ENCODE assay signal across 8 mouse cellular contexts in the genomic region with DNA sequence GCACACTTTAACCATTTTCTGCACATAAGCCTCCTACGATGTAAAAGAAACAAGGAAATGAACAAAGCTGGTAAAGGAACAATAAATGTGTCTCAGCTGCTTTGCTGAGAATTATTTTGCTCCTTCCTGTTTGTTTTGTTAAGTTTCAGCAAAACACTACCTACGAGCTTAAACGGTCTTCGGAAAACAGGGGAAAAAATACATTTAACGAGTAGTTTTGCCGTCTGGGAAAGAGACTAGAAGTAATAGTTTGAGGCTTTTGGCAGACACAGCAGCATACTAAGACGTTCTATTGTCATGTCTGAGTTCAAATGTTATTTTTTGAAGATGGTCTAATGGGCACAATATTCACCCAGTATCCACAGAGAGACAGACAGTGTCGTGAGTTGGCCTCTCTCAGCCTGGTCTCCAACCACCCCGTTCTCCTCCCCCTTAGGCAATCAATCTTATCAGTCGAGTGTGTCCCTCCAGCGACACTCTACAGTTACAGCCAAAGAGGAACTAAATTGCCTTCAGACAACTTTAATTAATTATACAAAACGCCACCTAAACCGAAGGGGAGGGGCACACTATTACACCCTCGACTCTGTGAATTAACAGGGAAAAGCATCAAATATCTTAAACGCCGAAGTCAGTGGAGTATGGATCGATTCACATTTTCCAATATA. TPM values are rescaled to one million over a fixed set of nuclear protein-coding genes. Genes with fewer than 3 reads are reported as not detected.
DNase-seq lines count a peak whose midpoint lies in the region; ATAC-seq and TF ChIP-seq lines count a peak whose summit lies in the region.

No protein-coding gene starts in this region.

- ATAC-seq in granulocyte monocyte progenitor cell, adult 5-6 weeks (replicated peaks; ENCODE audit: poor library complexity, severe bottlenecking), result peak; percentile 23
- no peak for ATAC-seq in neural tube, embryonic 11.5 days (ENCODE audit: insufficient read depth, low FRiP score, low TSS enrichment)

- no peak overlapping the region for H3K27ac ChIP-seq in left cerebral cortex, adult 2 months
- no peak overlapping the region for H3K27ac ChIP-seq in limb, embryonic 10.5 days
- no peak overlapping the region for H3K27ac ChIP-seq in neural tube, embryonic 11.5 days (ENCODE audit: low read depth, low read length)

- no peak overlapping the region for H3K9ac ChIP-seq in neural tube, embryonic 11.5 days (ENCODE audit: low read length)

- H3K9me3 ChIP-seq in limb, embryonic 10.5 days (replicated peaks), result no peaks in the 10 kb centered on the region
- H3K9me3 ChIP-seq in neural tube, embryonic 11.5 days (ENCODE audit: control insufficient read depth, low read length), result no peaks in the 10 kb centered on the region

- WGBS in limb, embryonic 10.5 days, result 41% methylated on average over 17 of the region's 17 CpGs
- WGBS in neural tube, embryonic 11.5 days, result 44% methylated on average over 17 of the region's 17 CpGs

- H3K4me2 ChIP-seq in neural tube, embryonic 11.5 days (ENCODE audit: low read depth), result peak overlapping the region; percentile 96

- peaks cover 36% of the 10 kb centered on the region for H3K27me3 ChIP-seq in limb, embryonic 10.5 days (ENCODE audit: low read depth, poor library complexity, severe bottlenecking)
- peaks cover 7% of the 10 kb centered on the region for H3K27me3 ChIP-seq in neural tube, embryonic 11.5 days (ENCODE audit: control insufficient read depth, insufficient read depth, low read length)

- H3K4me3 ChIP-seq in left cerebral cortex, adult 2 months, result peak overlapping the region; percentile 60
- H3K4me3 ChIP-seq in limb, embryonic 10.5 days, result peak overlapping the region; percentile 76; the same call in 1 of the 2 replicates
- H3K4me3 ChIP-seq in neural tube, embryonic 11.5 days (ENCODE audit: low read depth, low read length), result peak overlapping the region; percentile 77; the same call in 1 of the 2 replicates

- peaks cover 25% of the 10 kb centered on the region for H3K4me1 ChIP-seq in limb, embryonic 10.5 days
- H3K4me1 ChIP-seq in neural tube, embryonic 11.5 days (ENCODE audit: control insufficient read depth, insufficient read depth, low read length), result no peaks in the 10 kb centered on the region

- no peak for TF ChIP-seq CTCF in left cerebral cortex, adult 2 months (IDR thresholded peaks at IDR 0.05)

- no peak for DNase-seq in left cerebral cortex, adult 2 months (ENCODE audit: extremely low spot score in 1 of 2, low spot score in 2 of 2)
- DNase-seq in left cerebral cortex, adult 18-20 months (ENCODE audit: low spot score in 2 of 2), result no peak
- no peak for DNase-seq in limb, embryonic 10.5 days (ENCODE audit: low spot score)
- peak; percentile 26 for DNase-seq in neural tube, embryonic 11.5 days (ENCODE audit: low spot score)
- DNase-seq in layer of hippocampus, adult 9-10 months (ENCODE audit: low spot score), result no peak
- DNase-seq in frontal cortex, postnatal 36 days (ENCODE audit: low spot score in 2 of 2), result no peak
- no peak for DNase-seq in testis, postnatal 14 days (ENCODE audit: low spot score)

- intact Hi-C loops in left cerebral cortex, adult 2 months (cut with DNase I), result loop anchor here (5.0 to 10.0 kb wide), 5 partner anchors 262 to 1368 kb away; no protein-coding TSS in a partner anchor

- no peaks in the 10 kb centered on the region for H3K36me3 ChIP-seq in limb, embryonic 10.5 days
- no peaks in the 10 kb centered on the region for H3K36me3 ChIP-seq in neural tube, embryonic 11.5 days (ENCODE audit: control insufficient read depth, insufficient read depth, low read length)

RNA-seq across cellular contexts. Expression of a gene that starts 1.8 kb away (rescaled TPM):
- total RNA-seq in left cerebral cortex, adult 2 months (2021), result 1 to 10 TPM; 3.2 to 5.3 TPM
- 1 to 10 TPM; 3.8 to 4.2 TPM for total RNA-seq in left cerebral cortex, adult 18-20 months (2021)
- 43.0 and 43.5 TPM in 2 replicates for total RNA-seq in granulocyte monocyte progenitor cell, adult 5-6 weeks (2014; fragmentation: Nextera tagmentation)
- 42.8 and 48.8 TPM in 2 replicates for total RNA-seq in granulocyte monocyte progenitor cell, adult 5-6 weeks (2017)
- polyA plus RNA-seq in limb, embryonic 10.5 days (2016; fragmentation: Nextera tagmentation; extraction: Ambion mirVana), result 1.3 and 1.6 TPM in 2 replicates
- polyA plus RNA-seq in neural tube, embryonic 11.5 days (2014; fragmentation: Nextera tagmentation; extraction: Ambion mirVana), result 3.9 and 4.3 TPM in 2 replicates

RNA-seq across cellular contexts. Expression of a gene that starts 12.8 kb away (rescaled TPM):
- total RNA-seq in left cerebral cortex, adult 2 months (2021), result not detected
- not detected for total RNA-seq in left cerebral cortex, adult 18-20 months (2021)
- not detected in 2 replicates for total RNA-seq in granulocyte monocyte progenitor cell, adult 5-6 weeks (2014; fragmentation: Nextera tagmentation)
- total RNA-seq in granulocyte monocyte progenitor cell, adult 5-6 weeks (2017), result not detected in 2 replicates
- polyA plus RNA-seq in limb, embryonic 10.5 days (2016; fragmentation: Nextera tagmentation; extraction: Ambion mirVana), result not detected in 2 replicates
- not detected in 2 replicates for polyA plus RNA-seq in neural tube, embryonic 11.5 days (2014; fragmentation: Nextera tagmentation; extraction: Ambion mirVana)

Comparison
In these comparisons a context has a peak if more than half of its experiments do, and no peak if none do; other contexts are left out.
1. RNA of a gene that starts 1.8 kb away (total RNA-seq): 42.8 to 48.8 TPM in granulocyte monocyte progenitor cell, adult 5-6 weeks; 3.2 to 5.3 TPM in left cerebral cortex, adult 2 months and 3.8 to 4.2 TPM in left cerebral cortex, adult 18-20 months; every median in the first group is over 4 times any median in the second.
2. Peak in every context shown above with its lines, with median percentiles within 50 percentile points of each other: H3K4me3 ChIP-seq.